Mouse (Mus musculus) layer of hippocampus, adult 2 months (tissue): Measurements from ENCODE around the gene Speer2. TPM values are rescaled to one million over a fixed set of nuclear protein-coding genes. Genes with fewer than 3 reads are reported as not detected.

ENCODE experiments used
- DNase-seq, 2 experiments: peaks; one replicate each; pipeline ENCODE4 v3.0.0; 2022; ENCODE audit warnings: low spot score in 2 of 2
- H3K27ac ChIP-seq: fragments of 200-600 bp; 2 replicates; pipeline ENCODE4 v1.8.1; 2022
- H3K4me3 ChIP-seq: fragments of 200-600 bp; 2 replicates; pipeline ENCODE4 v1.8.1; 2022; ENCODE audit warnings: mild to moderate bottlenecking
- CTCF ChIP-seq: fragments of 200-600 bp; conservative IDR thresholded peaks from 2 replicates; pipeline ENCODE4 v1.8.1; 2022; ENCODE audit warnings: antibody characterized with exemption, mild to moderate bottlenecking, moderate library complexity
- long read RNA-seq, 2 experiments: library from polyadenylated mRNA; stranded (forward); transcript quantifications; one replicate each; pipeline ENCODE4 v2.0.0; 2021; ENCODE audit warnings: borderline mapping rate in 2 of 2
- total RNA-seq, 2 experiments: library from RNA; stranded (reverse); gene quantifications; 2 replicates each; pipeline ENCODE4 v1.2.3; 2021

Gene Speer2
- total RNA-seq, result not detected
- long read RNA-seq, experiment 1, result 0 reads
- long read RNA-seq, experiment 2, result 0 reads

- no peak for DNase-seq
- H3K27ac ChIP-seq, result no peak within 1 kb of the TSS
- H3K4me3 ChIP-seq, result no peak within 1 kb of the TSS
- no peak for TF ChIP-seq CTCF
Observed at GRCm38 (mm10) chr16:69863644-69864043, at the start of gene Speer2. Gene Speer2, minus strand, starts transcription at chr16:69863744.

- TF ChIP-seq CTCF, result no peak
Observed at GRCm38 (mm10) chr16:69904303-69904702, 40.8 kb upstream of the Speer2 start.

GRCm38 (mm10) chr16:69880712-69881111 lies 17.2 kb upstream of the Speer2 start:
- no peak for DNase-seq
- no peak overlapping the region for H3K4me3 ChIP-seq
- TF ChIP-seq CTCF, result no peak

More at GRCm38 (mm10) chr16:69904303-69904702, 40.8 kb upstream of the Speer2 start:
- no peak for DNase-seq
- H3K27ac ChIP-seq, result no peak overlapping the region
- H3K4me3 ChIP-seq, result no peak overlapping the region

GRCm38 (mm10) chr16:69836628-69837027 lies 26.9 kb downstream of the Speer2 start:
- no peak overlapping the region for H3K4me3 ChIP-seq
- DNase-seq, result no peak
- no peak for TF ChIP-seq CTCF

More at GRCm38 (mm10) chr16:69880712-69881111, 17.2 kb upstream of the Speer2 start:
- H3K27ac ChIP-seq, result no peak overlapping the region

GRCm38 (mm10) chr16:69813652-69814051 lies 49.9 kb downstream of the Speer2 start:
- Histone ChIP-seq H3K27ac (no peak overlapping the region), H3K4me3 (no peak overlapping the region)
- no peak for DNase-seq
- TF ChIP-seq CTCF, result no peak

More at GRCm38 (mm10) chr16:69836628-69837027, 26.9 kb downstream of the Speer2 start:
- H3K27ac ChIP-seq, result no peak overlapping the region
